ENCODE assay signal across 19 mouse cellular contexts in genomic region chr2:147967829-147968529, GRCm38 (mm10).
DNase-seq lines count a peak whose midpoint lies in the region; ATAC-seq and TF ChIP-seq lines count a peak whose summit lies in the region.
"Had no signal": no experiment of that assay in that cellular context is flagged by ENCODE, and none has a peak within 500 bp of the region (broad histone marks: within the 10 kb centered on the region; RNA-seq: fewer than 3 reads in every experiment).

No protein-coding gene starts in this region.

- no peak overlapping the region for H3K4me3 ChIP-seq in liver, adult 2 months (ENCODE audit: insufficient read depth, low read depth, low read length)
- peak overlapping the region; percentile 14; the same call in 1 of the 2 replicates for H3K4me3 ChIP-seq in E14TG2a.4 (replicated peaks; ENCODE audit: low read length)
- no peak overlapping the region for H3K4me3 ChIP-seq in intestine, embryonic 15.5 days (replicated peaks)
- no peak overlapping the region for H3K4me3 ChIP-seq in neural tube, embryonic 13.5 days
- H3K4me3 ChIP-seq: erythroblast, embryonic 14.5 days; limb, embryonic 10.5 days had no signal

- H3K27me3 ChIP-seq in liver, adult 2 months (ENCODE audit: control insufficient read depth, insufficient read depth, low read length), result no peaks in the 10 kb centered on the region
- peaks cover 15% of the 10 kb centered on the region for H3K27me3 ChIP-seq in E14TG2a.4 (ENCODE audit: insufficient read depth, low read length)
- no peaks in the 10 kb centered on the region for H3K27me3 ChIP-seq in intestine, embryonic 15.5 days (replicated peaks)
- H3K27me3 ChIP-seq in neural tube, embryonic 13.5 days, result peaks cover 24% of the 10 kb centered on the region

- H3K9me3 ChIP-seq in E14TG2a.4 (ENCODE audit: low read length), result no peaks in the 10 kb centered on the region
- no peaks in the 10 kb centered on the region for H3K9me3 ChIP-seq in intestine, embryonic 15.5 days
- no peaks in the 10 kb centered on the region for H3K9me3 ChIP-seq in neural tube, embryonic 13.5 days
- H3K9me3 ChIP-seq: limb, embryonic 10.5 days had no signal

- TF ChIP-seq POLR2A in liver, adult 2 months (IDR thresholded peaks at IDR 0.05; ENCODE audit: extremely low read depth, insufficient read depth, low read length), result no peak

- H3K27ac ChIP-seq in liver, adult 2 months (replicated peaks; ENCODE audit: insufficient read depth, low read depth, low read length), result peak overlapping the region; percentile 86
- 0 out of 2 replicates have a peak overlapping the region, but pooled peaks have one; percentile 27 for H3K27ac ChIP-seq in intestine, embryonic 15.5 days
- no peak overlapping the region for H3K27ac ChIP-seq in neural tube, embryonic 13.5 days (replicated peaks)
- H3K27ac ChIP-seq: hindbrain, embryonic 14.5 days; limb, embryonic 10.5 days had no signal

- H3K9ac ChIP-seq in liver, adult 2 months (ENCODE audit: low read depth, low read length), result peak overlapping the region; percentile 41
- H3K9ac ChIP-seq in intestine, embryonic 15.5 days, result no peak overlapping the region
- H3K9ac ChIP-seq in neural tube, embryonic 13.5 days, result no peak overlapping the region
- H3K9ac ChIP-seq: hindbrain, embryonic 14.5 days had no signal

- H3K36me3 ChIP-seq in liver, adult 2 months (ENCODE audit: control insufficient read depth, insufficient read depth, low read length), result peaks cover 21% of the 10 kb centered on the region
- no peaks in the 10 kb centered on the region for H3K36me3 ChIP-seq in E14TG2a.4 (ENCODE audit: insufficient read depth, low read length)
- H3K36me3 ChIP-seq in intestine, embryonic 15.5 days, result no peaks in the 10 kb centered on the region
- no peaks in the 10 kb centered on the region for H3K36me3 ChIP-seq in neural tube, embryonic 13.5 days
- H3K36me3 ChIP-seq: limb, embryonic 10.5 days had no signal

- peaks cover 38% of the 10 kb centered on the region for H3K4me1 ChIP-seq in liver, adult 2 months (ENCODE audit: control insufficient read depth, insufficient read depth, low read length)
- peaks cover 19% of the 10 kb centered on the region for H3K4me1 ChIP-seq in E14TG2a.4 (replicated peaks; ENCODE audit: low read depth, low read length)
- H3K4me1 ChIP-seq in intestine, embryonic 15.5 days (replicated peaks), result no peaks in the 10 kb centered on the region
- H3K4me1 ChIP-seq in neural tube, embryonic 13.5 days (replicated peaks), result no peaks in the 10 kb centered on the region

- WGBS in liver, adult 2 months, result 27% methylated on average over 9 of the region's 9 CpGs
- 47% methylated on average over 9 of the region's 9 CpGs for WGBS in intestine, embryonic 15.5 days
- 37% methylated on average over 9 of the region's 9 CpGs for WGBS in neural tube, embryonic 13.5 days

- TF ChIP-seq CTCF in liver, adult 2 months (IDR thresholded peaks at IDR 0.05; ENCODE audit: low read depth, low read length), result no peak
- no peak for TF ChIP-seq CTCF in E14TG2a.4 (conservative IDR thresholded peaks at IDR 0.05; ENCODE audit: low read length)

- H3K4me2 ChIP-seq in intestine, embryonic 15.5 days (replicated peaks), result peak overlapping the region; percentile 43
- H3K4me2 ChIP-seq in neural tube, embryonic 13.5 days, result peak overlapping the region; percentile 34; the same call in 1 of the 2 replicates
- H3K4me2 ChIP-seq: heart, embryonic 11.5 days; hindbrain, embryonic 14.5 days had no signal

- no peak for DNase-seq in liver, adult 2 months (ENCODE audit: extremely low read depth, low read depth, low spot score)
- no peak for DNase-seq in liver
- DNase-seq in layer of hippocampus, postnatal 25 days (ENCODE audit: extremely low spot score in 1 of 2, low spot score in 1 of 2), result no peak
- no peak for DNase-seq in yolk sac, embryonic 10.5 days (ENCODE audit: low spot score)
- no peak for DNase-seq in embryo, embryonic 10.5 days (ENCODE audit: low spot score)
- DNase-seq: adrenal gland, postnatal 14 days; B cell, adult 2 months; cerebellum, adult 11-12 months; cerebellum, postnatal 25 days; gastrocnemius, postnatal 36 days; heart, postnatal 14 days; retina, postnatal 1 day had no signal

- H3K79me2 ChIP-seq in liver, adult 2 months (ENCODE audit: control insufficient read depth, insufficient read depth, low read length), result no peaks in the 10 kb centered on the region

- peak; percentile 70 for ATAC-seq in intestine, embryonic 15.5 days
- ATAC-seq in neural tube, embryonic 13.5 days (ENCODE audit: low read depth), result no peak
